In the genomic region with DNA sequence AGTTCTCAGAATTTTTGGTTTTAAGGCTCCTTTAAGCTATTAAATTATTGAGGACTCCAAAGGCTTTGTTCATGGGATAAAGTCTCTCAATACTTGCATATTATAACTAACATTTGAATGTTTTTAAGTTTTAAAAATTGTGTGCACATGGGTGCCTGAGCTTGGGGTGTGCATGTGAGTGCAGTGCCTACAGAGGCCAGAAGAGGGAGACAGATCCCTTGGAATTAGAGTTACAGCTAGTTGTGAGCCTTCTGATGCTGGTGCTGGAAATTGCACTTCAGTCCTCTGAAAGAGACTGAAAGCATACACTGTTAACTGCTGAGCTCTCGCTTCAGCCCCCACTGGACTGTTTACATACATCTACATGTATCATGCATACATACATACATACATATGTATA, we compare ENCODE assay signal across 8 mouse cellular contexts.
DNase-seq lines count a peak whose midpoint lies in the region; ATAC-seq and TF ChIP-seq lines count a peak whose summit lies in the region.

No protein-coding gene starts in this region.

- no peak for ATAC-seq in forebrain, postnatal 0 days
- ATAC-seq in forebrain, embryonic 16.5 days: no peak
- ATAC-seq in neural tube, embryonic 11.5 days (ENCODE audit: insufficient read depth, low FRiP score, low TSS enrichment): no peak
- ATAC-seq in neural tube, embryonic 15.5 days (ENCODE audit: low FRiP score): no peak

- no peaks in the 10 kb centered on the region for H3K9me3 ChIP-seq in forebrain, postnatal 0 days (ENCODE audit: low read length)
- peaks cover 4% of the 10 kb centered on the region; the same call in 1 of the 2 replicates for H3K9me3 ChIP-seq in forebrain, embryonic 16.5 days (ENCODE audit: control insufficient read depth, low read length)
- no peaks in the 10 kb centered on the region for H3K9me3 ChIP-seq in neural tube, embryonic 11.5 days (ENCODE audit: control insufficient read depth, low read length)
- H3K9me3 ChIP-seq in neural tube, embryonic 15.5 days (replicated peaks): no peaks in the 10 kb centered on the region

- no peak overlapping the region for H3K4me3 ChIP-seq in forebrain, postnatal 0 days (ENCODE audit: low read depth, low read length)
- H3K4me3 ChIP-seq in forebrain, embryonic 16.5 days (replicated peaks; ENCODE audit: low read length): no peak overlapping the region
- no peak overlapping the region for H3K4me3 ChIP-seq in neural tube, embryonic 11.5 days (ENCODE audit: low read depth, low read length)
- no peak overlapping the region for H3K4me3 ChIP-seq in neural tube, embryonic 15.5 days (replicated peaks)

- 100% methylated on average over 1 of the region's 1 CpGs for WGBS in forebrain, postnatal 0 days
- 100% methylated on average over 1 of the region's 1 CpGs for WGBS in forebrain, embryonic 16.5 days
- 93% methylated on average over 1 of the region's 1 CpGs for WGBS in neural tube, embryonic 11.5 days
- WGBS in neural tube, embryonic 15.5 days: 96% methylated on average over 1 of the region's 1 CpGs

- no peaks in the 10 kb centered on the region for H3K36me3 ChIP-seq in forebrain, postnatal 0 days (ENCODE audit: insufficient read depth)
- H3K36me3 ChIP-seq in forebrain, embryonic 16.5 days (ENCODE audit: control insufficient read depth, insufficient read depth): no peaks in the 10 kb centered on the region
- H3K36me3 ChIP-seq in neural tube, embryonic 11.5 days (ENCODE audit: control insufficient read depth, insufficient read depth, low read length): no peaks in the 10 kb centered on the region
- H3K36me3 ChIP-seq in neural tube, embryonic 15.5 days: no peaks in the 10 kb centered on the region

- TF ChIP-seq CTCF in forebrain, postnatal 0 days (IDR thresholded peaks at IDR 0.05; ENCODE audit: low read depth): peak; percentile 57

- H3K9ac ChIP-seq in forebrain, postnatal 0 days: no peak overlapping the region
- no peak overlapping the region for H3K9ac ChIP-seq in forebrain, embryonic 16.5 days (replicated peaks; ENCODE audit: low read depth, low read length)
- H3K9ac ChIP-seq in neural tube, embryonic 11.5 days (ENCODE audit: low read length): no peak overlapping the region
- no peak overlapping the region for H3K9ac ChIP-seq in neural tube, embryonic 15.5 days (replicated peaks)

- H3K4me1 ChIP-seq in forebrain, postnatal 0 days (ENCODE audit: insufficient read depth): peaks cover 6% of the 10 kb centered on the region
- peaks cover 17% of the 10 kb centered on the region for H3K4me1 ChIP-seq in forebrain, embryonic 16.5 days (replicated peaks; ENCODE audit: control insufficient read depth, insufficient read depth, low read length)
- peaks cover 15% of the 10 kb centered on the region; the same call in 1 of the 2 replicates for H3K4me1 ChIP-seq in neural tube, embryonic 11.5 days (ENCODE audit: control insufficient read depth, insufficient read depth, low read length)
- peaks cover 20% of the 10 kb centered on the region for H3K4me1 ChIP-seq in neural tube, embryonic 15.5 days

- no peak for DNase-seq in forebrain, postnatal 0 days
- peak; percentile 28 for DNase-seq in neural tube, embryonic 11.5 days (ENCODE audit: low spot score)
- peak; percentile 35 for DNase-seq in c-Kit-positive CD71-positive TER-119-positive erythroid progenitor cells, embryonic 14.5 days (ENCODE audit: low spot score)
- DNase-seq in lung, postnatal 25 days (ENCODE audit: low spot score): peak; percentile 5
- DNase-seq in left cerebral cortex, postnatal 14 days (ENCODE audit: low spot score in 2 of 2): no peak
- no peak for DNase-seq in yolk sac, embryonic 10.5 days (ENCODE audit: low spot score)

- H3K27me3 ChIP-seq in forebrain, postnatal 0 days (ENCODE audit: insufficient read depth, low read length): no peaks in the 10 kb centered on the region
- H3K27me3 ChIP-seq in forebrain, embryonic 16.5 days (replicated peaks; ENCODE audit: control insufficient read depth, insufficient read depth, low read length): no peaks in the 10 kb centered on the region
- no peaks in the 10 kb centered on the region for H3K27me3 ChIP-seq in neural tube, embryonic 11.5 days (ENCODE audit: control insufficient read depth, insufficient read depth, low read length)
- H3K27me3 ChIP-seq in neural tube, embryonic 15.5 days (replicated peaks): no peaks in the 10 kb centered on the region

- no peak overlapping the region for H3K27ac ChIP-seq in forebrain, postnatal 0 days (ENCODE audit: low read depth, low read length)
- H3K27ac ChIP-seq in forebrain, embryonic 16.5 days (ENCODE audit: low read length): no peak overlapping the region
- no peak overlapping the region for H3K27ac ChIP-seq in neural tube, embryonic 11.5 days (ENCODE audit: low read depth, low read length)
- H3K27ac ChIP-seq in neural tube, embryonic 15.5 days (replicated peaks): no peak overlapping the region

- intact Hi-C loops in left cerebral cortex, postnatal 14 days (cut with DNase I): loop anchor here (5.0 to 10.0 kb wide), 2 partner anchors 265 to 553 kb away; no protein-coding TSS in a partner anchor

- H3K4me2 ChIP-seq in forebrain, postnatal 0 days (ENCODE audit: low read depth): no peak overlapping the region
- no peak overlapping the region for H3K4me2 ChIP-seq in forebrain, embryonic 16.5 days (ENCODE audit: low read length)
- no peak overlapping the region for H3K4me2 ChIP-seq in neural tube, embryonic 11.5 days (ENCODE audit: low read depth)
- no peak overlapping the region for H3K4me2 ChIP-seq in neural tube, embryonic 15.5 days

Comparison
In these comparisons a context has a peak if more than half of its experiments do, and no peak if none do; other contexts are left out.
1. DNase-seq: peak in neural tube, embryonic 11.5 days (single experiment), c-Kit-positive CD71-positive TER-119-positive erythroid progenitor cells, embryonic 14.5 days (single experiment) and lung, postnatal 25 days (single experiment); none in forebrain, postnatal 0 days (single experiment), left cerebral cortex, postnatal 14 days (0 of 2) and yolk sac, embryonic 10.5 days (single experiment).